Mouse (Mus musculus): ENCODE data around the gene Rbbp9.
"Not testable (repeated sequence)": the region's sequence is repeated elsewhere in the genome, so short reads cannot be mapped to it uniquely, and the experiment has no call there.

Rbbp9 gene

DNA sequence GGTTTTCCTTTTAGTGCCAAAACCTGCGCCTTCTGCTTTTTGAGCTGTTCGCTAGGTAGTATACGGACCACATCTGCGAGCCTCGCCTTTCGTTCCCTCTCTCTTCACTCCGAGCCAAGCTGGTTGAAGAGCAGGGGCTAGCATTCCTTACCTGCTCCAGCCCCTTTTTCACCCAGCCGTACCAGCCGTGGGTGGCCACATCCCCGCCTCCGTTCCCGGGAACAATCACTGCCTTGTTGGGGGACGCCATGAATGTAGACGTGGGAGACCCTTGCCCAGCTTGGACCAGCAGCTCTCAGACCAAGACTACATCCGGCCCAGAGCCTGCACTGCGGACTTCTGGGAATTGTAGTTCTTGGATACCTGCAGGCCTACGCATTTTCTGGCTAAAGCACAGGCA lies at the start of gene Rbbp9:
TSS of gene Rbbp9 (minus strand) at position 341 of the 400 bp plus-strand sequence.
- DNase-seq (ENCODE audit: low read depth, low spot score) = no peak

- DNase-seq (ENCODE audit: low read depth, low spot score) = peak; percentile 79
Measured at GRCm38 (mm10) chr2:144599831-144600687, 49.4 kb upstream of the Rbbp9 start, which contains the start of gene Dtd1. TSS of gene Dtd1 (plus strand) at chr2:144599897.

GRCm38 (mm10) chr2:144598006-144598405 lies 47.3 kb upstream of the Rbbp9 start:
- DNase-seq (ENCODE audit: low read depth, low spot score) = no peak

- DNase-seq (ENCODE audit: low read depth, low spot score) = peak; percentile 57
Measured at GRCm38 (mm10) chr2:144593951-144594651, 43.4 kb upstream of the Rbbp9 start, which contains the start of gene Smim26. TSS of gene Smim26 (plus strand) at chr2:144594054.

DNA sequence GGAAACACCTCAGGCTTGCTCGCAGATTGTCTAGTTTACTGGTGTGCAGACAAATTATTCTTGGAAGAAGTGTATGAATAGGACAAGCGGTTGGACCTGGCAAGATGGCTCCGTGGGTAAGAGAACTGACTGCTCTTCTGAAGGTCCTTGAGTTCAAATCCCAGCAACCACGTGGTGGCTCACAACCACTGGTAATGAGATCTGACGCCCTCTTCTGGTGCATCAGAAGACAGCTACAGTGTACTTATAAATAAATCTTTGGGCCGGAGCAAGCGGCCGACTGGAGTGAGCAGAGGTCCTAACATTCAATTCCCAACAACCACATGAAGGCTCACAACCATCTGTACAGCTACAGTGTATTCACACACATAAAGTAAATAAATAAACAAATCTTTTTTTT lies 42.4 kb upstream of the Rbbp9 start:
- not testable (repeated sequence) for DNase-seq (ENCODE audit: low read depth, low spot score)

DNA sequence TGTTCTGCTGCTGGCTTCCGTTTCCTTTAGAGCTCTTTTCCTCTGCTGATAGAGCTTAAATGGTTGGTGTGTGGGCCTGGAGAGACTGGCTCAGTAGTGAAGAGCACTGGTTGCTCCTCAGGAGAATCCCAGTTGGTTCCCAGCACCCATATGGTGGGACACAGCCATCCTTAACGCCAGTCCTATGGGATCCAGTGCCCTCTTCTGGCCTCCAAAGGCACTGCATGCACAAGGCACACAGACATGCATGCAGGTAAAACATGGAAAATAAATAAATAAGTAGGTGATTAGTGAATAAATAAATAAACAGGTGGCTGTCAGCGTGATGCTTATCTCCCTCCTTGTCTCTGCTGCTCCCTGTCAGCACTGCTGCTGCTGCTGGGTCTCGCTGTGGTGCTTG lies 38.1 kb upstream of the Rbbp9 start:
- no peak for DNase-seq (ENCODE audit: low read depth, low spot score)

- peak; percentile 97 for DNase-seq (ENCODE audit: low read depth, low spot score)
Measured at GRCm38 (mm10) chr2:144555820-144556552, 5.3 kb upstream of the Rbbp9 start, which contains the start of gene Sec23b. TSS of gene Sec23b (plus strand) at chr2:144556229.

GRCm38 (mm10) chr2:144555286-144555819 lies 4.7 kb upstream of the Rbbp9 start:
- no peak for DNase-seq (ENCODE audit: low read depth, low spot score)

DNA sequence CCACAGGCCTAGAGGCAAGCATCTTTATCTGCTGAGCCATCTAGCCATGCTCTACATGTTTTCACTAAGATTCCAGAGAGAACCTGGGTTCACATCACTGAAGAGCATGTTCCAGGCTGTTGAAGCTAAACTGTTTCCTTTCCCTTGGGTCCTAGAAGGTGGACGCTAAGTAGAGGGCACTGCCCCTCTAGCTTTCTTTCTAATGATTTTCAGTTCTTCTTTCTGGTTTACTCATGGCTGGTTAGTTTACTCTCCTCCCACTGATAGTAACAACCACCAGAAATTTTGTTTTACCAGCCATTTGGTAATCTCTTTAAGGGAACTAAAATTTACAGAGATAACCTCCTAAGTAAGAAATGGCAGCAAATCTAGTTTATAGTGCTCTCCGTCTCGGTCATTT lies 3.2 kb upstream of the Rbbp9 start:
- no peak for DNase-seq (ENCODE audit: low read depth, low spot score)

- no peak for DNase-seq (ENCODE audit: low read depth, low spot score)
Measured at GRCm38 (mm10) chr2:144547559-144547958, 3.1 kb downstream of the Rbbp9 start.

- DNase-seq (ENCODE audit: low read depth, low spot score) = no peak
Measured at GRCm38 (mm10) chr2:144545481-144545880, 5.2 kb downstream of the Rbbp9 start.

GRCm38 (mm10) chr2:144545061-144545460 lies 5.6 kb downstream of the Rbbp9 start:
- no peak for DNase-seq (ENCODE audit: low read depth, low spot score)

DNA sequence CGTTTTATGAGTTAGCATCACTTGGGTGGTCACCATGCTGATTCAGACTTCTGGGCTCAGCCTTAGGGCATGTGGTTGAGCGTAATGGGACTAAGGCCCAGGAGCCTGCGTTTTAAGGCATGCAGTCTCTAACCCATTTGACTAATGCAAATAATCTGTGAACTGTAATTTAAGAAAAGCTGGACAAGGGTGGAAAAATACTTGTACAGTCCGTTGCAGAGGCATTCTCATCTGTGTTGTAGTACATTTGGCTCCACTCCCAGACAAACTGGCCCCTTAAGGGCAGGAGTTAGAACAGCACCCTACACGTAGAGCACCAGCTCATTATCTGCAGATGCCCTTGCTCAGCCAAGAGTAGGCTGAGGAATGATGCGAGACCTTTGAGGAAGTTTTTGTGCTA lies 6.0 kb downstream of the Rbbp9 start:
- no peak for DNase-seq (ENCODE audit: low read depth, low spot score)

DNA sequence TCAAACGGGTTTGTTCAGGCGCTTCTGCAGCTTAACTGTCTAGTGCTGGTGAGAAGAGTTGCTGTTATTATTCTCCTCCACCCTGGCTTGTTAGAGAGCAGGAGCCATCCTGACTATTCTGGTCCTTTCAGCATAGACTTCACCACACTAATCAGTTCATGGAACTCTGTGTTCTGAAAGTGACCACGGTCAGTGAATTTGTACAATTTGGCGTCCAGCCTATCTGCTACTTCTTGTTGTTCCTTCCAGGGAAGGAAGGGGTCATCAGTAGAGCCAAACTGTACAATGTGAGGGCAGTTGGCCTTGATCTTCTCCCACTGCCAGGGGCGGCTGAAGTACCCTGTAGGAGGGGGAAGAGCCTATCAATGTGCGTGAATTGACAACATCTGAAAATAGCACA lies 7.0 kb downstream of the Rbbp9 start:
- no peak for DNase-seq (ENCODE audit: low read depth, low spot score)

- DNase-seq (ENCODE audit: low read depth, low spot score) = no peak
Measured at GRCm38 (mm10) chr2:144541246-144541645, 9.4 kb downstream of the Rbbp9 start.

DNA sequence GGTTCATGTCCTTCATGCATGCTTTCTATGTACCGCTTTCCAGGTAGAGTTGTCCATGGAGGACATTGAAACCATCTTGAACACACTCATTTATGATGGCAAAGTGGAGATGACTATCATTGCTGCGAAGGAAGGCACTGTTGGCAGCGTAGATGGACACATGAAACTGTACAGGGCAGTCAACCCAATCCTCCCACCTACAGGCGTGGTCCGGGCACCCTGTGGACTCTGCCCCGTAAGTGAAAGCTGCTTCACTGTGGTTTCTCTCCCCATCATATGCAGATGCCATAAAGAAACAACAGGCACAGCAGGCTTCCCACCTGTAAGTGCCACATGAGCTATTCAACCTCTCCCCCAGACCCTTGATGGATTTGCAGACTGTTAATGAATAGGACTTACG lies 13.5 kb downstream of the Rbbp9 start:
- no peak for DNase-seq (ENCODE audit: low read depth, low spot score)

DNA sequence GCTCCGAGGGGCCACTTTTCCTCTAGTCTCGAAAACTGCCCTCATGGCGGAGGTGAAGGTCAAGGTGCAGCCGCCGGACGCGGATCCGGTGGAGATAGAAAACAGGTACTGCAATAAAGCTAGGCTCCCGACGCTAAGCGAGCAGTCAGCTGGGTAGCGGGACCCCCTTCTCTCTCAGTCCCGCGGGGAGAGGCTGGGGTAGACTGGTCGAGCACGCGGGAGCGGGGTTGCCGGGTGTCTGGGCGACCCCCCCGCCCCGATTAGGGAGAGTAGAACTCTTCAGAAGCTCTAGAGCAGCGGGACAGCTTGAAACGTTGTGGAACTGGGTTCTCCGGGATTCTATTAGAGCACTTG lies 22.9 kb downstream of the Rbbp9 start:
- no peak for DNase-seq (ENCODE audit: low read depth, low spot score)

DNA sequence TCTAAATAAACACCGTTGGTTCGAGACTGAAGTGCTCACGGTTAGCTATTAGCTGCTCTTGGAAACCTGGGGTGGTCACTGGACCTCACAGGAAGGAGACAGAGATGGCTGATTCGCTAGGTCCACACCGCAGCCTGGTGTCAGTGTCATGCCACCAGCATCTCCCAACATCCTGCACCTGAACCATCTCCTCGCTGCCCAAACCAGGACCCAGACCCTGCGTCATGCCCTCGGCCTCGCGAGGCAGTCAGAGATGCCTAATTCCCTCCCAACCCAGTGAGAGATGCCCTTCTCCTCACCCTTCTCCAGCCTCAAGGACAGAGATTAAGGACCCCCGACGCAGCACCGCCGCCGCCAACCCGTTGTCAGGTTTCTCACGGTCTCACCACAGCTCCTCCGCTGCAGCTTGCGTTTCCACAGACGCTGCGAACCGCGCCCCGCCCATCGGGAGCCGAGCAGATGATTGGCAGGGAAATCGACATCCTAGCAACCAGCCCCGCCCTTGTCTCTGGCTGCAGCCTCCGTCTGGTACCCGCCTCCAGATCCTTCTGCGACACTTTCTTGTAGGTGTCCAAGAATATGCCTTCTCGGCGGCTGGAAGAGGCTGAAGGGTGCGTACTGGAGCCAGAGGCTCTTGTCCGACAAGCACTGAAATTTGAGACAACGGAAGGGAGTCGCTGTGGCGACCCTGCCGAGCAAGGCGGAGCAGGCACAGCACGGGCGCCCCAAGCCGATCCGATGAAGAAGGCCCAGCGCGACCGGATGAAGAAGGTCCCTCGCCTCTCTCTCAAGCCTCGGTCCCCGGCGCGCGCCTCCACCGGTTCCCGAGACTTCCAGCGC lies 23.5 kb downstream of the Rbbp9 start, which contains the start of the genes Dzank1 and Polr3f:
TSS of gene Dzank1 (minus strand) at position 434 of the 840 bp plus-strand sequence.
TSS of gene Polr3f (plus strand) at position 738 of the 840 bp plus-strand sequence.
- peak; percentile 89 for DNase-seq (ENCODE audit: low read depth, low spot score)

DNA sequence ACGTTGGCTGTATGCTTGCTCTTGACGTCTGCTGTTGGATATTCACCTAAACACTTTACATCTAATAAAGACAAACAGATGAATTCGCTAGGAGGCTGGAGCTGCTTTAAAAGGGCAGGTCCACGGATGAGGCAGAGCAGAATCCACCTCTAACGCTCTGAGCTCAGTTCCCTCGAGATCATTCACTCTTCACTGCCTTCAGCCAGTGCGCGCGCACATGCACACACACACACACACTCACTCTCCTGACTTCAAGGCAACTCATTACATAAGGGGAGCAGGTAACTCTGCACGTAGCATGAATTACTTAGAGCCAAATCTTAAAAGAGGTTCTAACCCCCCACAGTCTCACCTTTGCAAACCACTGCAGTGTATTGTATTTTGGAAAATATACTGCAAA lies 24.8 kb downstream of the Rbbp9 start:
- DNase-seq (ENCODE audit: low read depth, low spot score) = no peak

GRCm38 (mm10) chr2:144519772-144520171 lies 30.9 kb downstream of the Rbbp9 start:
- no peak for DNase-seq (ENCODE audit: low read depth, low spot score)

GRCm38 (mm10) chr2:144514619-144515018 lies 36.0 kb downstream of the Rbbp9 start:
- no peak for DNase-seq (ENCODE audit: low read depth, low spot score)
